32 mouse cellular contexts compared by ENCODE assay signal in the genomic region with DNA sequence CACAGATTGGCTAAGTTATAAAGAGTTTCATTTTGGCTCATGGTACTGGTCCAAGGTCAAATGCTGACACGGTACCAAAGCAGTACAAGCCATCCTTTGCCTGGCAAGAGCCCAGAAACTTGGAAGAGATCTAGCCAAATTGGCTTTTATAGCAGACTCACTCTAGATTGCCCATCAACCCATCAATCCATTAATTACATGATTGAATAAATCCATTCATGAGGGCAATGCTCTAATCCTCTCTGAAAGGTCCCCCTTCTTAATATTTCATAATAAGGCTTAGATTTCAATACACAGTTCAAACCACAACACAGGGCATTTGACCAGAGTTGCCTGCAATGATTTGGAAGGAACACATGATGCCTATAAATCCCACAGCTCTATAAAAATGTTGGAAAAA. TPM values are rescaled to one million over a fixed set of nuclear protein-coding genes. Genes with fewer than 3 reads are reported as not detected.
DNase-seq lines count a peak whose midpoint lies in the region; ATAC-seq and TF ChIP-seq lines count a peak whose summit lies in the region.
"Had no signal": no experiment of that assay in that cellular context is flagged by ENCODE, and none has a peak within 500 bp of the region (broad histone marks: within the 10 kb centered on the region; RNA-seq: fewer than 3 reads in every experiment).

No protein-coding gene starts in this region.

- no peaks in the 10 kb centered on the region for H3K36me3 ChIP-seq in forebrain, embryonic 16.5 days (ENCODE audit: control insufficient read depth, insufficient read depth)
- H3K36me3 ChIP-seq in forebrain, embryonic 10.5 days (replicated peaks), result no peaks in the 10 kb centered on the region
- H3K36me3 ChIP-seq in liver, adult 2 months (ENCODE audit: control insufficient read depth, insufficient read depth, low read length), result no peaks in the 10 kb centered on the region
- no peaks in the 10 kb centered on the region for H3K36me3 ChIP-seq in liver, embryonic 12.5 days
- H3K36me3 ChIP-seq: heart, embryonic 10.5 days; hindbrain, embryonic 15.5 days; intestine, embryonic 15.5 days had no signal

- no peaks in the 10 kb centered on the region for H3K79me2 ChIP-seq in liver, adult 2 months (ENCODE audit: control insufficient read depth, insufficient read depth, low read length)

- no peak for TF ChIP-seq CTCF in liver, adult 2 months (IDR thresholded peaks at IDR 0.05; ENCODE audit: low read depth, low read length)

- DNase-seq in adrenal gland, postnatal 36 days, result peak; percentile 11 to 21
- no peak for DNase-seq in adrenal gland, postnatal 25 days
- DNase-seq in forebrain, embryonic 10.5 days (ENCODE audit: extremely low spot score, low spot score), result no peak
- peak; percentile 33 for DNase-seq in liver, adult 2 months (ENCODE audit: extremely low read depth, low read depth, low spot score)
- peak; percentile 57 for DNase-seq in fibroblast of lung, adult 2 months (ENCODE audit: low read depth)
- no peak for DNase-seq in ovary, postnatal 36 days (ENCODE audit: low spot score)
- DNase-seq: cerebellum, adult 9-10 months; gastrocnemius, postnatal 10 days; heart, postnatal 4 days; lung, adult 18-20 months; lung, postnatal 10 days; thymus, postnatal 14 days had no signal

- H3K27ac ChIP-seq in forebrain, embryonic 16.5 days (ENCODE audit: low read length), result no peak overlapping the region
- H3K27ac ChIP-seq in forebrain, embryonic 10.5 days, result no peak overlapping the region
- H3K27ac ChIP-seq in liver, adult 2 months (replicated peaks; ENCODE audit: insufficient read depth, low read depth, low read length), result no peak overlapping the region
- H3K27ac ChIP-seq in liver, embryonic 12.5 days, result no peak overlapping the region
- H3K27ac ChIP-seq: heart, embryonic 10.5 days; hindbrain, embryonic 15.5 days; intestine, embryonic 15.5 days had no signal

- H3K4me3 ChIP-seq in forebrain, embryonic 16.5 days (replicated peaks; ENCODE audit: low read length), result no peak overlapping the region
- no peak overlapping the region for H3K4me3 ChIP-seq in forebrain, embryonic 10.5 days
- H3K4me3 ChIP-seq in liver, adult 2 months (ENCODE audit: insufficient read depth, low read depth, low read length), result no peak overlapping the region
- no peak overlapping the region for H3K4me3 ChIP-seq in liver, embryonic 12.5 days
- H3K4me3 ChIP-seq: heart, embryonic 10.5 days; hindbrain, embryonic 15.5 days; intestine, embryonic 15.5 days had no signal

- H3K27me3 ChIP-seq in forebrain, embryonic 16.5 days (replicated peaks; ENCODE audit: control insufficient read depth, insufficient read depth, low read length), result no peaks in the 10 kb centered on the region
- H3K27me3 ChIP-seq in forebrain, embryonic 10.5 days (ENCODE audit: poor library complexity, severe bottlenecking), result peaks cover 13% of the 10 kb centered on the region
- H3K27me3 ChIP-seq in liver, adult 2 months (ENCODE audit: control insufficient read depth, insufficient read depth, low read length), result no peaks in the 10 kb centered on the region
- H3K27me3 ChIP-seq in liver, embryonic 12.5 days (replicated peaks), result no peaks in the 10 kb centered on the region
- H3K27me3 ChIP-seq: hindbrain, embryonic 15.5 days; intestine, embryonic 15.5 days had no signal

- TF ChIP-seq POLR2A in liver, adult 2 months (IDR thresholded peaks at IDR 0.05; ENCODE audit: extremely low read depth, insufficient read depth, low read length), result no peak

- WGBS in forebrain, embryonic 16.5 days, result 12% methylated on average over 1 of the region's 1 CpGs
- WGBS in forebrain, embryonic 10.5 days, result 58% methylated on average over 1 of the region's 1 CpGs
- WGBS in liver, adult 2 months, result 3% methylated on average over 1 of the region's 1 CpGs
- WGBS in liver, embryonic 12.5 days (ENCODE audit: insufficient replicate concordance), result 79% methylated on average over 1 of the region's 1 CpGs

- no peaks in the 10 kb centered on the region for H3K9me3 ChIP-seq in forebrain, embryonic 16.5 days (ENCODE audit: control insufficient read depth, low read length)
- peaks cover 3% of the 10 kb centered on the region; the same call in 1 of the 2 replicates for H3K9me3 ChIP-seq in forebrain, embryonic 10.5 days
- H3K9me3 ChIP-seq in liver, embryonic 12.5 days (replicated peaks), result peaks cover 7% of the 10 kb centered on the region; the same call in 1 of the 2 replicates
- H3K9me3 ChIP-seq: heart, embryonic 10.5 days; hindbrain, embryonic 15.5 days; intestine, embryonic 15.5 days had no signal

- H3K4me2 ChIP-seq in forebrain, embryonic 16.5 days (ENCODE audit: low read length), result no peak overlapping the region
- no peak overlapping the region for H3K4me2 ChIP-seq in liver, embryonic 12.5 days
- H3K4me2 ChIP-seq: hindbrain, embryonic 15.5 days; intestine, embryonic 15.5 days; liver, embryonic 11.5 days; midbrain, embryonic 11.5 days had no signal

- 0 out of 2 replicates have a peak, but pooled peaks have one; percentile 58 for ATAC-seq in forebrain, embryonic 16.5 days
- no peak for ATAC-seq in liver, embryonic 12.5 days
- ATAC-seq: intestine, embryonic 15.5 days had no signal

- no peak overlapping the region for H3K9ac ChIP-seq in forebrain, embryonic 16.5 days (replicated peaks; ENCODE audit: low read depth, low read length)
- no peak overlapping the region for H3K9ac ChIP-seq in liver, adult 2 months (ENCODE audit: low read depth, low read length)
- H3K9ac ChIP-seq in liver, embryonic 12.5 days, result no peak overlapping the region
- H3K9ac ChIP-seq: hindbrain, embryonic 15.5 days; intestine, embryonic 15.5 days had no signal

- peaks cover 2% of the 10 kb centered on the region; the same call in 1 of the 2 replicates for H3K4me1 ChIP-seq in forebrain, embryonic 16.5 days (replicated peaks; ENCODE audit: control insufficient read depth, insufficient read depth, low read length)
- H3K4me1 ChIP-seq in forebrain, embryonic 10.5 days, result peaks cover 28% of the 10 kb centered on the region
- peaks cover 8% of the 10 kb centered on the region; the same call in 1 of the 2 replicates for H3K4me1 ChIP-seq in liver, adult 2 months (ENCODE audit: control insufficient read depth, insufficient read depth, low read length)
- no peaks in the 10 kb centered on the region for H3K4me1 ChIP-seq in liver, embryonic 12.5 days
- H3K4me1 ChIP-seq: heart, embryonic 10.5 days; hindbrain, embryonic 15.5 days had no signal

RNA-seq across cellular contexts. Expression of a gene that starts 7.0 kb away (rescaled TPM):
- 1 to 10 TPM; 9.3 to 9.7 TPM for total RNA-seq in adrenal gland, postnatal 36 days (2021)
- total RNA-seq in adrenal gland, postnatal 25 days (2021), result 8.6 and 9.4 TPM in 2 replicates
- polyA plus RNA-seq in forebrain, embryonic 16.5 days (2015; fragmentation: Nextera tagmentation; extraction: Ambion mirVana), result 10.0 and 10.4 TPM in 2 replicates
- polyA plus RNA-seq in forebrain, embryonic 10.5 days (2016; fragmentation: Nextera tagmentation; extraction: Ambion mirVana), result 3.2 and 3.5 TPM in 2 replicates
- total RNA-seq in liver, adult 2 months (2014; rRNA removed), result 1.8 and 2.1 TPM in 2 replicates
- polyA plus RNA-seq in liver, adult 2 months (2012; rRNA removed), result 0.19 and 0.28 TPM in 2 replicates
- polyA plus RNA-seq in liver, embryonic 12.5 days (2016; fragmentation: Nextera tagmentation; extraction: Ambion mirVana), result 4.5 TPM in 2 replicates

RNA-seq across cellular contexts. Expression of a gene that starts 45.9 kb away (rescaled TPM):
- total RNA-seq in adrenal gland, postnatal 36 days (2021), result not detected
- not detected in 2 replicates for total RNA-seq in adrenal gland, postnatal 25 days (2021)
- not detected in 2 replicates for polyA plus RNA-seq in forebrain, embryonic 16.5 days (2015; fragmentation: Nextera tagmentation; extraction: Ambion mirVana)
- polyA plus RNA-seq in forebrain, embryonic 10.5 days (2016; fragmentation: Nextera tagmentation; extraction: Ambion mirVana), result not detected in 2 replicates
- not detected in 2 replicates for total RNA-seq in liver, adult 2 months (2014; rRNA removed)
- polyA plus RNA-seq in liver, adult 2 months (2012; rRNA removed), result not detected in 2 replicates
- not detected in 2 replicates for polyA plus RNA-seq in liver, embryonic 12.5 days (2016; fragmentation: Nextera tagmentation; extraction: Ambion mirVana)
- total RNA-seq: adrenal gland, adult 18-20 months; gastrocnemius, postnatal 10 days; granulocyte monocyte progenitor cell, adult 5-6 weeks; heart, postnatal 4 days; layer of hippocampus, postnatal 14 days; left cerebral cortex, adult 8-10 months; megakaryocyte progenitor cell, adult 5-6 weeks; monocyte, adult 5-6 weeks had no signal
- polyA plus RNA-seq: cortical plate, adult 2 months; embryonic facial prominence, embryonic 11.5 days; heart, embryonic 10.5 days; heart, embryonic 16.5 days; hindbrain, embryonic 15.5 days; intestine, embryonic 15.5 days; kidney, embryonic 16.5 days; limb, embryonic 11.5 days; liver, embryonic 11.5 days; midbrain, embryonic 11.5 days; neural tube, embryonic 11.5 days; spleen, adult 2 months had no signal

Comparison
In these comparisons a context has a peak if more than half of its experiments do, and no peak if none do; other contexts are left out.
1. DNase-seq: peak in adrenal gland, postnatal 36 days (2 of 2), liver, adult 2 months (single experiment) and fibroblast of lung, adult 2 months (single experiment); none in adrenal gland, postnatal 25 days (single experiment), forebrain, embryonic 10.5 days (single experiment) and ovary, postnatal 36 days (single experiment).